Mouse (Mus musculus): Measurements from ENCODE around the gene Ttll12.

DNA sequence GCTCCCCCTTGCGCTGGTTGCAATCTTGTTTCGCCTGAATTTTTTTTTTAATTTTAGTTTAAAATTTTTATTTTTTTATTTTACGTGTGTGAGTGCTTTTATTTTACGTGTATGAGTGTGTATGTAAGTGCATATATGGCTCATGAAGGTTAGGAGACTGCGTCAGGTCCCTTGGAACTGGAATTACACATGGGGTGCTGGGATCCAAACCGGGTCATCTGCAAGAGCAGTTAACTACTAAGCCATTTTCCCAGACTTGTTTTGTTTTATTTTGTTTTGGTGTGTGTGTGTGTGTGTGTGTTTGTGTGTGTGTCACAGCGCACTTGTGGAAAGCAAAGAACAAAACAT lies 381 bp upstream of the Ttll12 start:
- TF ChIP-seq CTCF (IDR thresholded peaks at IDR 0.05; ENCODE audit: borderline replicate concordance, insufficient read depth, low read depth, low read length) (no peak), POLR2A (IDR thresholded peaks at IDR 0.05; ENCODE audit: borderline replicate concordance, insufficient read depth, low read length) (no peak)

Measured in cerebellum, adult 2 months (tissue).